Mouse (Mus musculus): ENCODE results near the gene Mep1a. TPM values are rescaled to one million over a fixed set of nuclear protein-coding genes. Genes with fewer than 3 reads are reported as not detected.

The Mep1a gene
- polyA plus RNA-seq, 1 experiment from 2014 or later, result not detected

DNA sequence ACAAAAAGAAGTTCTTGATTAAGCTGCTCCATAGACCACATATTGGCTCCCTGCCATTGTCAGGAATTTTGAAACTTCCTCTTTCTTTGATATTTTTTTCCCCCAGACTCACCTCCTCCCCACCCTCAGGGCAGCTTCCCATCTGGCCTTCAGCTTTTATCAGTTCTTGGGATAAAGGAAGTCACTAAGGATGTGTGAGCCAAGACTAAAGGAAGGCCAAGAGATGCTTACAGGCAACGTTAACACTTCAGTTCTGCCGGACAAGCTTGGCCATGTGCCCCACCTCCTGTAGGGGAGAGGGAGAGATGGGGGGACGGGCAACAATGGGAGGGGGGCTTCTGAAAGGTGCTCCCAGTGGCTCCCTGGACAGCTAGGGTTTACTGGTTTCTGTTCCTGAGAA lies 32.6 kb downstream of the Mep1a start:
- H3K36me3 ChIP-seq, result no peaks in the 10 kb centered on the region
- no peak for ATAC-seq
- no peak overlapping the region for H3K4me3 ChIP-seq
- no peaks in the 10 kb centered on the region for H3K27me3 ChIP-seq (replicated peaks)
- 17% methylated on average over 3 of the region's 3 CpGs for WGBS (ENCODE audit: insufficient replicate concordance)
- H3K27ac ChIP-seq, result no peak overlapping the region
- no peak overlapping the region for H3K4me2 ChIP-seq
- H3K9ac ChIP-seq, result no peak overlapping the region
- H3K9me3 ChIP-seq (replicated peaks), result no peaks in the 10 kb centered on the region
- no peaks in the 10 kb centered on the region for H3K4me1 ChIP-seq

DNA sequence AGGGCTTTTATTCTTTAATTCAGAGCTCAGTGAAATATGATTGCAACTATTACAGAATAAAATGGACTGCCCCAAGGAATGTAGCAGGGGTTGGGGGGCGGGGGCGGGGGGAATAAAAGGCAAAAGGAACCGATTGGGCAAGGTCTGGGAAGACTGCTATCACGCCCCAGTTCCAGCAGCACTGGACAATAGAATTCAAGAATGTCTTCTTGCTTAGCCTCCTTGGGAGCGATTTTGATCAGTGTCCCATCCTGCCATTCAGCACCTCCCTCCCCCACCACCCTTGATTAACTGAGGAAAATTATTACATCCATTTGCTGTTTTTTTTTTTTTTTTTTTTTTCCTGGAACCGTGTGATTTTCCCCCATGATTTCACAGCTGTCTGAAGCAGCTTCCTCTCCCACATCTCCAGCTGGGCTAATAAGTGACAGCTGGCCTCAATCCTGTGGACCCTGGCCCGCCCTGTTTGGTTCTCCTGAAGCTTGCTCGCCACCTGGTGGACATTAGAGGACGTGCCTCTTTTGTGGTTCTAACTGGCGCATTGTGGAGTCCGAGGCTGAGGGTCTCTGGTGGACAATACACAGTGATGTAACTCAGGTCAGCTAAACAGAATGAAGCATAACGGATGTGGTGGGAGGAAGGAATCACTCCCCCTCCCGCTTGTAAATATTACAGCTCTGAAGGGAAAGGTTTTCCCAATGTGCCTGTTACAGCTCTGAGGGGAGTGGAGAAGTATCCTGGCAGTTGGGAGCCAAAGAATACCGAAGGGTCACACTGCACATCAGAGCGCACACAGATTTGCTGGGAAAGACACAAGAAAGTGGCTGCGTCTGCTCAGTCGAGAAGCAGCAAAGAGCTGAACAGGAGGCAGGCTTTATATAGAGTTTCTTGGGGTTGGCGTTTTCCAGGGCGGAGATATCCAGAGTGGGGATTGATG lies 42.1 kb downstream of the Mep1a start:
- no peak overlapping the region for H3K4me3 ChIP-seq

DNA sequence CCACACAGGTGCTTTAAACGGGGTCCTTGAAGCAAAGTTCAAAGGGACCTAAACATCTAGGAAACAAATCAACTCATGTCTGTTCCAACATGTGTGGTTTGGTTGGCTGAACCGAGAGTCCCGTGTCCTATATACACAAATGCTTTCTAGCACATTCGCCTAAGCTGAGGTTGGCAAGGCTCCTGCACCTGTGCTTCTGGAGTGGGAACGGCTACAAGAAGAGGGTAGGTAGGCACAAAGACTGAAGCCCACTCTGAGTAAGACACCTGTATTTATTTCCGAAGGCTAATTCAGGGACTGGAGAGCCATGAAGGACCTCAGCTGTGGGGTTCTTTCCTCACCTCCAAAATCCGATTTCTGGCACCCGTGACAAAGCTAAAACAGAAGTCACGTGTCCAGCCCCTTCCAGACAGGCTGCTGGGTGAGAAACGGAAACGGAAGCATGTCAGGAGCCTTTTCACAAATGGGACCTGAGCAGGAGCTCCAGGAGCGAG lies 42.8 kb downstream of the Mep1a start:
- H3K27me3 ChIP-seq (replicated peaks), result no peaks in the 10 kb centered on the region
- H3K36me3 ChIP-seq, result no peaks in the 10 kb centered on the region
- no peaks in the 10 kb centered on the region for H3K9me3 ChIP-seq (replicated peaks)
- H3K4me3 ChIP-seq, result no peak overlapping the region
- WGBS (ENCODE audit: insufficient replicate concordance), result 68% methylated on average over 12 of the region's 12 CpGs
- H3K4me1 ChIP-seq, result no peaks in the 10 kb centered on the region; the same call in 1 of the 2 replicates
- H3K4me2 ChIP-seq, result no peak overlapping the region
- no peak overlapping the region for H3K9ac ChIP-seq
- ATAC-seq, result no peak
- no peak overlapping the region for H3K27ac ChIP-seq

More for the DNA sequence above, 42.1 kb downstream of the Mep1a start:
- no peak overlapping the region for H3K27ac ChIP-seq
- no peaks in the 10 kb centered on the region for H3K27me3 ChIP-seq (replicated peaks)
- no peak overlapping the region for H3K4me2 ChIP-seq
- H3K9ac ChIP-seq, result no peak overlapping the region
- 34% methylated on average over 19 of the region's 19 CpGs for WGBS (ENCODE audit: insufficient replicate concordance)
- no peaks in the 10 kb centered on the region for H3K9me3 ChIP-seq (replicated peaks)
- peak; percentile 52 for ATAC-seq
- no peaks in the 10 kb centered on the region for H3K36me3 ChIP-seq
- H3K4me1 ChIP-seq, result no peaks in the 10 kb centered on the region; the same call in 1 of the 2 replicates

DNA sequence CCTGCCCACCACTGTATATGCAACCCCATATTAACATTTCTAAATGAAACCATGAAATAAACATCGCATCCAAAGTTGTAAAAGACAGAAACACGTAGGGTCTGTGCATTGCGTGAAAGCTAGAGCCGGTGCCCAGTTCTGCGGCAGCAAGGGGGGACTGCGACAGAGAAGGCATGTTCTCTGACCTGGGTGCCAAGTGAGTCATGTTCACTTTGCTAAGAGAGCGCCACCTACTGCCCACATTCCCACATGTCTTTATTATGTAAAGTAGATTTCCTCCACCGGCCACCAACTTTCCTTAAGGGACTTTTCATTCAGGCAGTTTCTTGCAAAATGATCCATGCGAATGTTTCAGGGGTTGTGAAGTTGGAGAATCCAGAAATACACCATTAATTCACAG lies 44.0 kb downstream of the Mep1a start:
- H3K4me2 ChIP-seq, result no peak overlapping the region
- no peak for ATAC-seq
- H3K36me3 ChIP-seq, result no peaks in the 10 kb centered on the region
- WGBS (ENCODE audit: insufficient replicate concordance), result 19% methylated on average over 9 of the region's 9 CpGs
- no peaks in the 10 kb centered on the region; the same call in 1 of the 2 replicates for H3K4me1 ChIP-seq
- no peak overlapping the region for H3K4me3 ChIP-seq
- H3K27ac ChIP-seq, result no peak overlapping the region
- H3K9me3 ChIP-seq (replicated peaks), result no peaks in the 10 kb centered on the region
- H3K9ac ChIP-seq, result no peak overlapping the region
- H3K27me3 ChIP-seq (replicated peaks), result no peaks in the 10 kb centered on the region

DNA sequence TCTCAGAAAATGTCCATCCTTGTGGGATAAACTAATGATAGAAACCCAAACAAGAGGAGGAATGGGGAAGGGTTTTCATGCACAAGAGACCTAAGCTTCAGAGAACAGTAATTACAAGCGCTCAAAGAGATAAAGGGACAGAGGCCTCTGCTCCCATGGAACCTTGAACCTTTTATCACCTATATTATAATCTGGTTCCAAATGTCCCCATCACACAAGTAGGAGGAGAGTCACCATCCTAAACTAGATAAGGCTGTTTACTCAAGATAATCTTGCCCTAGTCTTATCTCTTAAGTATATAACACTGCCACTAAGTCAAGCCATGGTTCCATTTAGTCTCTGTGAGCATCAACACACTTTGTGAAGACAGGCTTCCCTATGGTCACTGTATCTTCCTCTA lies 51.4 kb downstream of the Mep1a start:
- H3K27ac ChIP-seq, result no peak overlapping the region
- no peak for ATAC-seq
- WGBS (ENCODE audit: insufficient replicate concordance), result 71% methylated on average over 1 of the region's 1 CpGs

DNA sequence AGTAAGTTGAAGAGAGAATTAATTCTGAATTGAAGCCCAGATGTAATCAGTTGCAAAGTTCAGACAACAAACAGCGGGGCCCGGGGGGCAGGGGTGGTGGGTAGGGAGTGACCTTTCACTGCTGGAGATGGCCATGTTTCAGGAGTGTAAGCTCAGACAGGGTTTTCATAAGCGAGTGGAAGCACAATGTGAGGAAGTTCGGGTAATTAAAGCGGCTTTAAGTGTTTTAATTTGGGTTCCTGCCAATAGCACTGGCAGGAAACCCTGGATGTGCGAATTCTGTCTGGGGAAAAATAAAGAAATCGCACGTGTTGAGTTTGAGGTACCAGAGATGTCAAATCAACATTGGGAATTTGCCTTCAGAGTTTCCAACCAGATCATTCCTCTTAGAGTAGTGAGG lies 68.1 kb downstream of the Mep1a start:
- WGBS (ENCODE audit: insufficient replicate concordance), result 73% methylated on average over 8 of the region's 8 CpGs

More for the DNA sequence above, 51.4 kb downstream of the Mep1a start:
- Histone ChIP-seq H3K36me3 (no peaks in the 10 kb centered on the region), H3K4me2 (no peak overlapping the region), H3K4me3 (no peak overlapping the region), H3K9me3 (replicated peaks) (no peaks in the 10 kb centered on the region), H3K4me1 (no peaks in the 10 kb centered on the region), H3K9ac (no peak overlapping the region), H3K27me3 (replicated peaks) (no peaks in the 10 kb centered on the region)

DNA sequence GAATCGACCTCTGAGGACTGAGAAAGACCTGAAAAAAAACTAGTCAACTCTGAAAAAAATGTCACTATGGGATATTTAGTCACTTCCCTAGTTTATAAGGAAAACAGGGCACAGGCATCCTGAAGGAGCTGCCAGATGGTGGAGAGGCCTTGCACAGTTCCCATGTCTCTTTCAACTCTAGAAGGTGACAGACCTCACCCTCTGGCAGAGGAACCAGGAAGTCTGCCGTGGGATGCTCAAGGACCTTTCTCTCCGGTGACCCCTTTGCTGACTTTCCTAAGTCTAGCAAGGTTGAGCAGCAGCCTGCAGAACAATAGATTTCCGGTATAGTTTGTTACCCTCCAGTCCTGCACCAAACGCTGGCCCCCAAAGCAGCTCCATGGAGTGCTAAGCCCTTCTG lies 70.9 kb downstream of the Mep1a start:
- no peak for ATAC-seq
- no peak overlapping the region for H3K4me3 ChIP-seq
- H3K27ac ChIP-seq, result no peak overlapping the region
- no peaks in the 10 kb centered on the region for H3K4me1 ChIP-seq
- no peak overlapping the region for H3K9ac ChIP-seq
- no peak overlapping the region for H3K4me2 ChIP-seq
- H3K9me3 ChIP-seq (replicated peaks), result no peaks in the 10 kb centered on the region
- no peaks in the 10 kb centered on the region for H3K36me3 ChIP-seq
- H3K27me3 ChIP-seq (replicated peaks), result no peaks in the 10 kb centered on the region
- 43% methylated on average over 5 of the region's 5 CpGs for WGBS (ENCODE audit: insufficient replicate concordance)

More for the DNA sequence above, 68.1 kb downstream of the Mep1a start:
- ATAC-seq, result no peak
- H3K27me3 ChIP-seq (replicated peaks), result no peaks in the 10 kb centered on the region
- H3K9ac ChIP-seq, result no peak overlapping the region
- no peak overlapping the region for H3K4me2 ChIP-seq
- no peaks in the 10 kb centered on the region for H3K36me3 ChIP-seq
- H3K9me3 ChIP-seq (replicated peaks), result no peaks in the 10 kb centered on the region
- H3K4me1 ChIP-seq, result no peaks in the 10 kb centered on the region
- no peak overlapping the region for H3K4me3 ChIP-seq
- H3K27ac ChIP-seq, result no peak overlapping the region

Other genes with a start within 250 kb of the Mep1a start
- gene Adgrf1, start 232.5 kb downstream of the Mep1a start, polyA plus RNA-seq (2016; fragmentation: Nextera tagmentation; extraction: Ambion mirVana), result 0.13 and 0.16 TPM in 2 replicates
- 5.9 and 6.5 TPM in 2 replicates for gene Adgrf5, start 142.4 kb downstream of the Mep1a start, polyA plus RNA-seq (2016; fragmentation: Nextera tagmentation; extraction: Ambion mirVana)
- not detected in 2 replicates for gene Ankrd66, start 40.8 kb upstream of the Mep1a start, polyA plus RNA-seq (2016; fragmentation: Nextera tagmentation; extraction: Ambion mirVana)
- gene Pla2g7, start 65.3 kb upstream of the Mep1a start, polyA plus RNA-seq (2016; fragmentation: Nextera tagmentation; extraction: Ambion mirVana), result 3.6 TPM in 2 replicates
- not detected in 2 replicates for gene Tdrd6, start 127.5 kb upstream of the Mep1a start, polyA plus RNA-seq (2016; fragmentation: Nextera tagmentation; extraction: Ambion mirVana)
- gene Slc25a27, start 164.4 kb upstream of the Mep1a start, polyA plus RNA-seq (2016; fragmentation: Nextera tagmentation; extraction: Ambion mirVana), result 2.8 and 3.7 TPM in 2 replicates
- 2.6 and 2.8 TPM in 2 replicates for gene Cyp39a1, start 164.6 kb upstream of the Mep1a start, polyA plus RNA-seq (2016; fragmentation: Nextera tagmentation; extraction: Ambion mirVana)